Mouse (Mus musculus) limb, embryonic 11.5 days (tissue): ENCODE data around the gene Ccdc88c. TPM values are rescaled to one million over a fixed set of nuclear protein-coding genes. Genes with fewer than 3 reads are reported as not detected.

ENCODE experiments used
- ATAC-seq: fragments of 200-750 bp; cut with Nextera tagmentation; 2 replicates; pipeline ENCODE4 v1.8.0; 2017; ENCODE audit warnings: low read depth; ENCODE audit not compliant: insufficient number of reproducible peaks, low FRiP score, low TSS enrichment
- DNase-seq: peaks from one replicate; pipeline ENCODE4 v3.0.0-alpha.2; 2015; ENCODE audit warnings: low spot score
- H3K27ac ChIP-seq: fragments of 300-500 bp; sonication (generic); replicated peaks from 2 replicates; pipeline ENCODE4 v1.5.1; 2014; ENCODE audit warnings: low read depth, mild to moderate bottlenecking, low read length
- H3K27me3 ChIP-seq: fragments of 300-500 bp; sonication (generic); 2 replicates; pipeline ENCODE4 v1.6.1; 2014; ENCODE audit warnings: mild to moderate bottlenecking, low read length, mixed read lengths; ENCODE audit not compliant: control insufficient read depth, insufficient read depth
- H3K36me3 ChIP-seq: fragments of 300-500 bp; sonication (generic); 2 replicates; pipeline ENCODE4 v1.6.1; 2014; ENCODE audit warnings: mild to moderate bottlenecking, low read length, moderate library complexity, mixed read lengths; ENCODE audit not compliant: control insufficient read depth, insufficient read depth
- H3K4me1 ChIP-seq: fragments of 300-500 bp; sonication (generic); 2 replicates; pipeline ENCODE4 v1.6.1; 2014; ENCODE audit warnings: low read length, mixed read lengths; ENCODE audit not compliant: control insufficient read depth, insufficient read depth
- H3K4me2 ChIP-seq: fragments of 300-500 bp; sonication (generic); 2 replicates; pipeline ENCODE4 v1.6.1; 2014; ENCODE audit warnings: low read depth, mild to moderate bottlenecking, moderate library complexity; ENCODE audit not compliant: severe bottlenecking
- H3K4me3 ChIP-seq: fragments of 300-500 bp; sonication (generic); 2 replicates; pipeline ENCODE4 v1.5.1; 2014; ENCODE audit warnings: low read depth, low read length
- H3K9ac ChIP-seq: fragments of 300-500 bp; sonication (generic); 2 replicates; pipeline ENCODE4 v1.6.1; 2014; ENCODE audit warnings: mild to moderate bottlenecking, low read length
- H3K9me3 ChIP-seq: fragments of 300-500 bp; sonication (generic); 2 replicates; pipeline ENCODE4 v1.6.1; 2016; ENCODE audit warnings: low read length; ENCODE audit not compliant: control insufficient read depth
- WGBS: fragments of 180-500 bp; shearing (Covaris S2); extraction: QIAGEN DNeasy Blood & Tissue Kit; methylation state at CpG from one replicate; pipeline ENCODE4 v1.1.7; 2014; 5-methylcytosine and 5-hydroxymethylcytosine counted together
- polyA plus RNA-seq: library from polyadenylated mRNA; unstranded; fragments of >200 nt; fragmentation: Nextera tagmentation; extraction: Ambion mirVana; gene quantifications from 2 replicates; pipeline ENCODE4 v1.2.1, GENCODE M21; 2014

Gene Ccdc88c
- polyA plus RNA-seq, 1 experiment from 2014 or later = 3.2 TPM

- ATAC-seq = peak; percentile 53; the same call in 1 of the 2 replicates
These were observed 70.8 kb downstream of the Ccdc88c start for GRCm38 (mm10) chr12:100958006-100958405.

GRCm38 (mm10) chr12:100957257-100957656, 71.6 kb downstream of the Ccdc88c start:
- Histone ChIP-seq H3K9ac (no peak overlapping the region), H3K27ac (no peak overlapping the region), H3K27me3 (no peaks in the 10 kb centered on the region), H3K4me1 (peaks cover 3% of the 10 kb centered on the region; the same call in 1 of the 2 replicates), H3K36me3 (no peaks in the 10 kb centered on the region), H3K9me3 (no peaks in the 10 kb centered on the region), H3K4me3 (no peak overlapping the region), H3K4me2 (no peak overlapping the region)
- no peak for ATAC-seq
- DNase-seq = no peak
- WGBS = 71% methylated on average over 3 of the region's 3 CpGs

More at GRCm38 (mm10) chr12:100958006-100958405, 70.8 kb downstream of the Ccdc88c start:
- Histone ChIP-seq H3K27ac (no peak overlapping the region), H3K4me3 (no peak overlapping the region), H3K4me1 (no peaks in the 10 kb centered on the region; the same call in 1 of the 2 replicates), H3K9ac (no peak overlapping the region), H3K4me2 (no peak overlapping the region), H3K27me3 (no peaks in the 10 kb centered on the region), H3K36me3 (no peaks in the 10 kb centered on the region), H3K9me3 (no peaks in the 10 kb centered on the region)
- 19% methylated on average over 5 of the region's 5 CpGs for WGBS
- DNase-seq = peak; percentile 91

- ATAC-seq = no peak
- Histone ChIP-seq H3K27ac (no peak overlapping the region), H3K9ac (no peak overlapping the region), H3K9me3 (no peaks in the 10 kb centered on the region), H3K4me1 (peaks cover 3% of the 10 kb centered on the region; the same call in 1 of the 2 replicates), H3K4me3 (no peak overlapping the region), H3K27me3 (no peaks in the 10 kb centered on the region), H3K36me3 (no peaks in the 10 kb centered on the region), H3K4me2 (no peak overlapping the region)
- no peak for DNase-seq
- 57% methylated on average over 4 of the region's 4 CpGs for WGBS
These were observed 72.0 kb downstream of the Ccdc88c start for GRCm38 (mm10) chr12:100956825-100957224.

GRCm38 (mm10) chr12:100956028-100956427, 72.8 kb downstream of the Ccdc88c start:
- H3K9me3 ChIP-seq = no peaks in the 10 kb centered on the region
- peaks cover 3% of the 10 kb centered on the region; the same call in 1 of the 2 replicates for H3K4me1 ChIP-seq
- 90% methylated on average over 2 of the region's 2 CpGs for WGBS
- H3K27ac ChIP-seq = no peak overlapping the region
- no peak overlapping the region for H3K4me3 ChIP-seq
- no peak overlapping the region for H3K9ac ChIP-seq
- no peaks in the 10 kb centered on the region for H3K27me3 ChIP-seq
- DNase-seq (no peak), ATAC-seq (no peak)
- no peaks in the 10 kb centered on the region for H3K36me3 ChIP-seq
- H3K4me2 ChIP-seq = no peak overlapping the region

GRCm38 (mm10) chr12:100953926-100954325, 74.9 kb downstream of the Ccdc88c start:
- Histone ChIP-seq H3K4me1 (peaks cover 3% of the 10 kb centered on the region; the same call in 1 of the 2 replicates), H3K9me3 (no peaks in the 10 kb centered on the region), H3K36me3 (no peaks in the 10 kb centered on the region), H3K27me3 (no peaks in the 10 kb centered on the region), H3K4me3 (no peak overlapping the region), H3K27ac (no peak overlapping the region), H3K4me2 (no peak overlapping the region), H3K9ac (no peak overlapping the region)
- WGBS = 92% methylated on average over 8 of the region's 8 CpGs
- no peak for DNase-seq
- ATAC-seq = no peak

GRCm38 (mm10) chr12:100952193-100952931, 76.5 kb downstream of the Ccdc88c start:
- Histone ChIP-seq H3K27ac (no peak overlapping the region), H3K9ac (no peak overlapping the region), H3K4me2 (peak overlapping the region; percentile 7; the same call in 1 of the 2 replicates), H3K4me1 (peaks cover 3% of the 10 kb centered on the region; the same call in 1 of the 2 replicates), H3K4me3 (no peak overlapping the region), H3K27me3 (no peaks in the 10 kb centered on the region), H3K9me3 (no peaks in the 10 kb centered on the region), H3K36me3 (no peaks in the 10 kb centered on the region)
- WGBS = 46% methylated on average over 9 of the region's 9 CpGs
- peak; percentile 64 for ATAC-seq
- DNase-seq = peak; percentile 83

- Histone ChIP-seq H3K9me3 (no peaks in the 10 kb centered on the region), H3K36me3 (no peaks in the 10 kb centered on the region; the same call in 1 of the 2 replicates), H3K27ac (no peak overlapping the region), H3K4me2 (no peak overlapping the region), H3K4me1 (peaks cover 3% of the 10 kb centered on the region; the same call in 1 of the 2 replicates), H3K4me3 (no peak overlapping the region), H3K9ac (no peak overlapping the region), H3K27me3 (no peaks in the 10 kb centered on the region)
- WGBS = 80% methylated on average over 5 of the region's 5 CpGs
- no peak for DNase-seq
- ATAC-seq = no peak
These were observed 79.7 kb downstream of the Ccdc88c start for GRCm38 (mm10) chr12:100949146-100949545.

- DNase-seq = no peak
- Histone ChIP-seq H3K27me3 (no peaks in the 10 kb centered on the region), H3K9me3 (no peaks in the 10 kb centered on the region)
These were observed 80.8 kb downstream of the Ccdc88c start for GRCm38 (mm10) chr12:100948021-100948420.

More at GRCm38 (mm10) chr12:100948021-100948420, 80.8 kb downstream of the Ccdc88c start:
- no peak for ATAC-seq
- H3K36me3 ChIP-seq = no peaks in the 10 kb centered on the region; the same call in 1 of the 2 replicates
- H3K4me2 ChIP-seq = no peak overlapping the region
- WGBS = 86% methylated on average over 6 of the region's 6 CpGs
- no peak overlapping the region for H3K4me3 ChIP-seq
- H3K9ac ChIP-seq = no peak overlapping the region
- no peak overlapping the region for H3K27ac ChIP-seq
- peaks cover 3% of the 10 kb centered on the region; the same call in 1 of the 2 replicates for H3K4me1 ChIP-seq
